Mouse (Mus musculus) kidney, postnatal 0 days (tissue): ENCODE data around the gene Plp2. TPM values are rescaled to one million over a fixed set of nuclear protein-coding genes. Genes with fewer than 3 reads are reported as not detected.
"Not testable (repeated sequence)": the region's sequence is repeated elsewhere in the genome, so short reads cannot be mapped to it uniquely, and the experiment has no call there.

Experiments
- ATAC-seq: fragments of 200-750 bp; cut with Nextera tagmentation; replicated peaks from 2 replicates; pipeline ENCODE4 v1.8.0; 2017; ENCODE audit warnings: low read depth, moderate number of reproducible peaks, moderate TSS enrichment, moderate library complexity; ENCODE audit not compliant: low FRiP score
- DNase-seq: peaks from one replicate; pipeline ENCODE4 v3.0.0-alpha.2; 2016; ENCODE audit warnings: low spot score
- H3K27ac ChIP-seq: fragments of 300-500 bp; sonication (generic); 2 replicates; pipeline ENCODE4 v1.5.1; 2014; ENCODE audit warnings: mild to moderate bottlenecking
- H3K27me3 ChIP-seq: fragments of 300-500 bp; sonication (generic); 2 replicates; pipeline ENCODE4 v1.6.1; 2014; ENCODE audit warnings: low read length, mixed read lengths; ENCODE audit not compliant: insufficient read depth
- H3K36me3 ChIP-seq: fragments of 300-500 bp; sonication (generic); 2 replicates; pipeline ENCODE4 v1.6.1; 2014; ENCODE audit warnings: low read length, mixed read lengths; ENCODE audit not compliant: insufficient read depth
- H3K4me1 ChIP-seq: fragments of 300-500 bp; sonication (generic); replicated peaks from 2 replicates; pipeline ENCODE4 v1.6.1; 2014; ENCODE audit warnings: antibody characterized with exemption, low read length, mixed read lengths; ENCODE audit not compliant: insufficient read depth
- H3K4me2 ChIP-seq: fragments of 300-500 bp; sonication (generic); 2 replicates; pipeline ENCODE4 v1.6.1; 2014; ENCODE audit warnings: mild to moderate bottlenecking, low read length, moderate library complexity, mixed read lengths
- H3K4me3 ChIP-seq: fragments of 300-500 bp; sonication (generic); replicated peaks from 2 replicates; pipeline ENCODE4 v1.5.1; 2014; ENCODE audit warnings: low read depth, low read length
- H3K9ac ChIP-seq: fragments of 300-500 bp; sonication (generic); 2 replicates; pipeline ENCODE4 v1.6.1; 2014; ENCODE audit warnings: low read depth, low read length
- H3K9me3 ChIP-seq: fragments of 300-500 bp; sonication (generic); replicated peaks from 2 replicates; pipeline ENCODE4 v1.6.1; 2016; ENCODE audit warnings: low read length, inconsistent platforms, mixed read lengths
- CTCF ChIP-seq: IDR thresholded peaks from 2 replicates; pipeline ENCODE4 v1.5.1; 2016; ENCODE audit warnings: antibody characterized with exemption, low read depth, mild to moderate bottlenecking, moderate library complexity
- WGBS: fragments of 180-500 bp; shearing (Covaris S2); extraction: QIAGEN DNeasy Blood & Tissue Kit; methylation state at CpG from one replicate; pipeline ENCODE4 v1.1.7; 2014; 5-methylcytosine and 5-hydroxymethylcytosine counted together
- polyA plus RNA-seq: library from polyadenylated mRNA; unstranded; fragments of >200 nt; fragmentation: Nextera tagmentation; extraction: Ambion mirVana; gene quantifications from 2 replicates; pipeline ENCODE4 v1.2.1, GENCODE M21; 2015

The Plp2 gene
- 142 and 153 TPM in 2 replicates for polyA plus RNA-seq

DNA sequence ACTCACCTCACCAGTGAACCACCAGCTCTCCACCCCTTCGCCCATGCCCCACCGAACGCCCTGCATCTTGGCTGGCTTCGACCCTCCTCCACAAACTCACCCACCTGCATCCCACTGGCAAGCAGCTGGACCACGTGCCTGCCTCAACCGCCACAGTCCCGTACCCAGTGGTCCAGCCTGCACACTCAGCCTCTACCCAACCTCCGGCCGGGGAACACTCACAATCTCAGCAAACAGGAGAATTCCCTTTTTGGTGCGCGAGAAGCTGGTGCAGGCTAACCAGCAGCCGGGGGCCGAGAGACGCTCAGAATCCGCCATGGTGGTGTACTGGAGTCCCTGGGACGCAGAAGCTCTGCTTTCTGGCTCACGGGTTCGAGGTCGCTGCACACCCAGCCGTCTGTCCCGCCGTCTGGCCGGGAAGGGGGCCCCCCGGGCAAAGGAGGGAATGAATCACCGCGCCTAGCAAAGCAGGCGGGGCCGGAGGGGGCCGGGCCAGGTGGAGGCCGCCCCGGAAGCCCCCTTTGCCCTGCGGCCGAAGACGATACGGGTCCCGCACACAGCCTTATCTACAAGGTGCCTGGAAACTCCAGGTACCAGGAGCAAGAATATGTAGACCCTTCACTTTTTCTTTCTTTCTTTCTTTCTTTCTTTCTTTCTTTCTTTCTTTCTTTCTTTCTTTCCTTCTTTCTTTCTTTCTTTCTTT lies at the start of gene Plp2:
Plp2 (minus strand) TSS at position 470 of the 703 bp plus-strand sequence.
- peak within 1 kb of the TSS; percentile 55 for H3K4me2 ChIP-seq
- ATAC-seq (peak; percentile 53), DNase-seq (no peak)
- WGBS, result 29% methylated on average over 35 of the region's 36 CpGs
- no peak for TF ChIP-seq CTCF
- H3K27me3 ChIP-seq, result no peaks in the 10 kb centered on the region
- H3K9ac ChIP-seq, result peak within 1 kb of the TSS; percentile 59
- H3K27ac ChIP-seq, result peak within 1 kb of the TSS; percentile 79
- peak within 1 kb of the TSS; percentile 48 for H3K4me3 ChIP-seq
- H3K4me1 ChIP-seq, result 0 out of 2 replicates have a peak, but pooled peaks cover 4% of the 10 kb centered on the region
- no peaks in the 10 kb centered on the region for H3K9me3 ChIP-seq
- 0 out of 2 replicates have a peak, but pooled peaks cover 3% of the 10 kb centered on the region for H3K36me3 ChIP-seq

DNA sequence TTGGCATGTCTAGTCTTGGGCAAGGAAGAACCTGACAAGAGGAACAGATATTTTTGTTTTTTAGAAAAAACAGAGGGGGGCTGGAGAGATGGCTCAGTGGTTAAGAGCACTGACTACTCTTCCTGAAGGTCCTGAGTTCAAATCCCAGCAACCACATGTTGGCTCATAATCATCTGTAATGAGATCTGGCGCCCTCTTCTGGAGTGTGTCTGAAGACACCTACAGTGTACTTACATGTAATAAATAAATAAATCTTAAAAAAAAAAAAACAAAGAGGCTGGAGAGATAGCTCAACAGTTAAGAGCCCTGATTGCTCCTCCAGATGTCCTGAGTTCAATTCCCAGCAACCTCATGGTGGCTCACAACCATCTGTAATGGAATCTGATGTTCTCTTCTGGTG lies 44.9 kb upstream of the Plp2 start:
- not testable (repeated sequence) for H3K36me3 ChIP-seq, H3K27me3 ChIP-seq, H3K9ac ChIP-seq, H3K4me3 ChIP-seq, DNase-seq, H3K27ac ChIP-seq, H3K4me2 ChIP-seq, H3K9me3 ChIP-seq, ATAC-seq, H3K4me1 ChIP-seq
- 33% methylated on average over 1 of the region's 1 CpGs for WGBS
- TF ChIP-seq CTCF, result peak; percentile 29; the same call in 1 of the 2 replicates

DNA sequence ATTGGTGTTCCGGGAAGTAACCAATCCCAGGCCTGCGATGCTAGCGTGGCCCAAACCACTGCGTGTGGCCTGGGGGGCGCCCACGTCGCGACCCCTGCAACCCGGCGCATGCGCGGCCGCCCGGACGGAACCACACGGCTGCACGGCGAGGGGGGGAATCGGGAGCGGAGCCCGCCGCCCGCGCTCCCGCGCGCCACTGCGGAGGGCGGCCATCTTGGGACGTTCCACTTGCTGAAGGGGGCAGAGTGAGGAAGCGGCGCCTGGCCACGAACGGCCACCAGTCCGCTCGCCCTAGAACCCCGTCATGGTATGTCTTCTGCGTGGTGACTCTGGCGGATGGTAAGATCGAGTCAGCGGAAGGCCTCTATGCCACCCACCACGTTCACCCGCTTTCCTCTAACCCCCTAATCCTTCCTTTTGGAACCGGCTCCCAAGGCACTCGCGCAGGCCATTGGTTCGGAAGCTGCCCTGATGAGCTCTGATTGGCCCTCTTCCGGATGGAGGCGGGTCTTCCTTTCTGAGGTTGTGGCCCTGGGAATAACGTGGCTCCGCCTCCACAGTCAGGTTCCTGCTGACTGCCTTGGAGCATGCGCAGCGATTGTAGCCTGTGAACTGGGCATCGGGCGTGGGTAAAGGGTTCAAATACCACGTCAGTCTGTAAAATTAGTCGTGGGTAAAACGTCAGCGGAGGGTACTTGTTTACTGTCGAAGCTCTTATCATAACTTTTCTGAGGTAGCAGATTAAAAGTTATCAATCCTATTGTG lies 43.1 kb upstream of the Plp2 start, which contains the start of gene Wdr45:
Wdr45 (plus strand) TSS at position 199 of the 765 bp plus-strand sequence.
- H3K4me2 ChIP-seq, result peak within 1 kb of the TSS; percentile 50
- not testable (repeated sequence) for H3K4me1 ChIP-seq, H3K36me3 ChIP-seq, H3K27me3 ChIP-seq, H3K9me3 ChIP-seq
- DNase-seq (peak; percentile 96), ATAC-seq (peak; percentile 96)
- 15% methylated on average over 41 of the region's 60 CpGs for WGBS
- peak within 1 kb of the TSS; percentile 31; the same call in 1 of the 2 replicates for H3K9ac ChIP-seq
- H3K27ac ChIP-seq, result 0 out of 2 replicates have a peak within 1 kb of the TSS, but pooled peaks have one; percentile 47
- H3K4me3 ChIP-seq, result 0 out of 2 replicates have a peak within 1 kb of the TSS, but pooled peaks have one; percentile 21

DNA sequence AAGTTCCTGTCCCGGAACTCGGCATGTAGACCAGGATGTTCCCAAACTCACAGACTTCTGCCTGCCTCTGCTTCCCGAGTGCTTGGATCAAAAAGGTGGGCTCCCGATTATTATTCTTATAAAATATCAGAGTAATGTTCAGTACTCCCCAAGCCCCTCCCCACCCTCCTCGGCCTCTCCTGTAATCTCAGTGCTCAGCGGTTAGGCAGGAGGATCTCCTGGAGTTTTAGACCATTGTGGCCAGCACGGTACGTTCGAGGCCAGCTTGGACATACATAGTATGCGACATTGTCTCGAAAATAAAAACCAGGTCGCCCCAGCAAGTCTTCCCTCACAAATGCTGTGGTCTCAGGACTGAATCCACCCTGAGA lies 42.6 kb upstream of the Plp2 start:
- Histone ChIP-seq H3K4me2 (peak overlapping the region; percentile 50), H3K9ac (peak overlapping the region; percentile 31; the same call in 1 of the 2 replicates), H3K4me3 (0 out of 2 replicates have a peak overlapping the region, but pooled peaks have one; percentile 21)
- not testable (repeated sequence) for DNase-seq, H3K4me1 ChIP-seq, H3K36me3 ChIP-seq, H3K27ac ChIP-seq, ATAC-seq, H3K27me3 ChIP-seq, H3K9me3 ChIP-seq
- WGBS, result 42% methylated on average over 5 of the region's 12 CpGs

DNA sequence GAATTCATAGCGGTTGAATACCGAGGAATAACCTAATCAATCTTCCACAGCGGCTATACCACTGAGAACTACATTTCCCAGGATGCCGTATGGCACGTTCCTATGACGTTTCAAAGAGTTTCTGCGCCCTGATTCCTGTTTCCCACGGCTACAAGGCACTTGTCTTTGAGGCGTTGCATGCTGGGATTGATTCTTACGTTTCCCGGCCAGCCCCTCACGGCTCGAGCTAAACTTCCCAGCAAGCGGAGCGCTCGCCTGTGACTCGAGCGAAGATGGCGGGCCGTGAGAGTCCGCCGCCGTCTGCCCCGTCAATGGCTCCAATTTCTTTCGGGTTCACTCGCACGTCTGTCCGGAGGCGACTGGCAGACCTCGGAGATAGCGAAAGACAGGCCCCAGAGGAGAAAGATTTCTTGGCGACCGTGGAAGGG lies 25.8 kb upstream of the Plp2 start, which contains the start of gene Gpkow:
Gpkow (plus strand) TSS at position 178 of the 428 bp plus-strand sequence.
- WGBS, result 19% methylated on average over 33 of the region's 33 CpGs
- TF ChIP-seq CTCF, result no peak; the same call in 1 of the 2 replicates
- peak within 1 kb of the TSS; percentile 59 for H3K9ac ChIP-seq
- no peaks in the 10 kb centered on the region for H3K27me3 ChIP-seq
- H3K4me1 ChIP-seq, result no peaks in the 10 kb centered on the region
- peak; percentile 94 for ATAC-seq
- peak within 1 kb of the TSS; percentile 50; the same call in 1 of the 2 replicates for H3K27ac ChIP-seq
- peak within 1 kb of the TSS; percentile 51 for H3K4me3 ChIP-seq
- peak; percentile 95 for DNase-seq
- peak within 1 kb of the TSS; percentile 53 for H3K4me2 ChIP-seq
- no peaks in the 10 kb centered on the region for H3K9me3 ChIP-seq
- H3K36me3 ChIP-seq, result no peaks in the 10 kb centered on the region

DNA sequence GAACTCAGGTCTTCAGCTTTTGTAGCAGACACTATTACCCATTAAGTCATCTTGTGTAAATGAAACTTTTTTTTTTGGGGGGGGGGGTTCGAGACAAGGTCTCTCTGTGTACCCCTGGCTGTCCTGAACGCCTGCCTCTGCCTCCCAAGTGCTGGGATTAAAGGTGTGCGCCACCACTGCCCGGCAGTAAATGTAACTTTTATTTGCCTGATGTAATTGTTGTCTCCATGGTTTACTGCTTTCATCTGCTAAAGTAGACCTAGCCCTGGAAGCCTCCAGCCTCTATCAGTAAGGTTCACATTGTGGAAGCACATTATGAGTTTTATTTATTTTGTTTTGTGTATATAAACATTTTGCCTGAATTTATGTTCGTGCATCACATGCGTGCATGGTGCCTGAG lies 25.3 kb upstream of the Plp2 start:
- no peak for DNase-seq
- Histone ChIP-seq H3K4me1 (no peaks in the 10 kb centered on the region), H3K36me3 (no peaks in the 10 kb centered on the region), H3K9me3 (no peaks in the 10 kb centered on the region), H3K4me3 (peak overlapping the region; percentile 51; the same call in 1 of the 2 replicates), H3K27ac (no peak overlapping the region), H3K4me2 (peak overlapping the region; percentile 35; the same call in 1 of the 2 replicates), H3K9ac (no peak overlapping the region), H3K27me3 (no peaks in the 10 kb centered on the region)
- 41% methylated on average over 6 of the region's 6 CpGs for WGBS
- TF ChIP-seq CTCF, result no peak
- ATAC-seq, result peak; percentile 15; the same call in 1 of the 2 replicates
